Mouse (Mus musculus) T-helper 17 cell (primary cell): ENCODE measurements around the gene Tnxb.

ENCODE experiments used
- in situ Hi-C, 2 experiments: fragments of 300-600 bp; cut with MboI, MseI; formaldehyde crosslinking; loops; 1 replicate in 1 of 2; 2 replicates in 1 of 2; pipeline ENCODE4 v1.15.1; 2025; ENCODE audit warnings: high pct_unique_total_duplicates in 2 of 2

Gene Tnxb

GRCm38 (mm10) chr17:34659181-34659896 is 11.0 kb upstream of the Tnxb start:
- in situ Hi-C loops: no loop called here

- in situ Hi-C loops: no loop called here
These were observed 10.5 kb upstream of the Tnxb start for GRCm38 (mm10) chr17:34659897-34660214.

- in situ Hi-C loops: no loop called here
These were observed 10.0 kb upstream of the Tnxb start for GRCm38 (mm10) chr17:34660259-34660820.

GRCm38 (mm10) chr17:34661121-34661591 is 9.2 kb upstream of the Tnxb start:
- in situ Hi-C loops: no loop called here

GRCm38 (mm10) chr17:34662468-34662867 is 7.9 kb upstream of the Tnxb start:
- in situ Hi-C loops: no loop called here

GRCm38 (mm10) chr17:34662978-34663377 is 7.4 kb upstream of the Tnxb start:
- in situ Hi-C loops: no loop called here

GRCm38 (mm10) chr17:34663558-34663957 is 6.8 kb upstream of the Tnxb start:
- in situ Hi-C loops: no loop called here

- in situ Hi-C loops: no loop called here
These were observed 5.9 kb upstream of the Tnxb start for GRCm38 (mm10) chr17:34664472-34664871.

GRCm38 (mm10) chr17:34671151-34672066 is 1.1 kb downstream of the Tnxb start:
- in situ Hi-C loops: loop anchor here in 1 of 2 experiments (10.0 kb wide), 1 partner anchor 63 kb away; no protein-coding TSS in a partner anchor

GRCm38 (mm10) chr17:34672246-34672792 is 2.0 kb downstream of the Tnxb start:
- in situ Hi-C loops: loop anchor here in 1 of 2 experiments (10.0 kb wide), 1 partner anchor 62 kb away; no protein-coding TSS in a partner anchor

GRCm38 (mm10) chr17:34673139-34673538 is 2.8 kb downstream of the Tnxb start:
- in situ Hi-C loops: loop anchor here in 1 of 2 experiments (10.0 kb wide), 1 partner anchor 62 kb away; no protein-coding TSS in a partner anchor

GRCm38 (mm10) chr17:34674524-34675204 is 4.3 kb downstream of the Tnxb start:
- in situ Hi-C loops: loop anchor here in 1 of 2 experiments (10.0 kb wide), 1 partner anchor 60 kb away; no protein-coding TSS in a partner anchor

GRCm38 (mm10) chr17:34675205-34676092 is 5.1 kb downstream of the Tnxb start:
- in situ Hi-C loops: loop anchor here in 1 of 2 experiments (10.0 kb wide), 1 partner anchor 59 kb away; no protein-coding TSS in a partner anchor

GRCm38 (mm10) chr17:34676093-34676460 is 5.7 kb downstream of the Tnxb start:
- in situ Hi-C loops: loop anchor here in 1 of 2 experiments (10.0 kb wide), 1 partner anchor 59 kb away; no protein-coding TSS in a partner anchor

GRCm38 (mm10) chr17:34676671-34677070 is 6.3 kb downstream of the Tnxb start:
- in situ Hi-C loops: loop anchor here in 1 of 2 experiments (10.0 kb wide), 1 partner anchor 58 kb away; no protein-coding TSS in a partner anchor

- in situ Hi-C loops: no loop called here
These were observed 9.9 kb downstream of the Tnxb start for GRCm38 (mm10) chr17:34680191-34680590.

- in situ Hi-C loops: no loop called here
These were observed 10.3 kb downstream of the Tnxb start for GRCm38 (mm10) chr17:34680621-34681020.

- in situ Hi-C loops: no loop called here
These were observed 10.8 kb downstream of the Tnxb start for GRCm38 (mm10) chr17:34681132-34681571.

GRCm38 (mm10) chr17:34681881-34682536 is 11.7 kb downstream of the Tnxb start:
- in situ Hi-C loops: no loop called here
